Mouse (Mus musculus) small intestine, adult 2 months (tissue): ENCODE measurements around the gene Hist2h3c2. TPM values are rescaled to one million over a fixed set of nuclear protein-coding genes. Genes with fewer than 3 reads are reported as not detected.
A peak's percentile ranks its signal among the peaks of the same experiment; 100 is the strongest.
"Not testable (repeated sequence)": the region's sequence is repeated elsewhere in the genome, so short reads cannot be mapped to it uniquely, and the experiment has no call there.

Experiments used
- H3K27ac ChIP-seq: fragments of 200-500 bp; 2 replicates; pipeline ENCODE4 v1.5.1; 2012; ENCODE audit warnings: low read depth, low read length, control low read depth, inconsistent platforms; ENCODE audit not compliant: insufficient read depth
- H3K27me3 ChIP-seq: fragments of 200-500 bp; 2 replicates; pipeline ENCODE4 v1.6.1; 2012; ENCODE audit warnings: mild to moderate bottlenecking, moderate library complexity, low read length, inconsistent platforms; ENCODE audit not compliant: control insufficient read depth, insufficient read depth
- H3K36me3 ChIP-seq: fragments of 200-500 bp; 2 replicates; pipeline ENCODE4 v1.6.1; 2012; ENCODE audit warnings: mild to moderate bottlenecking, low read length, control low read depth, inconsistent platforms; ENCODE audit not compliant: control insufficient read depth, insufficient read depth
- H3K4me1 ChIP-seq: fragments of 200-500 bp; 2 replicates; pipeline ENCODE4 v1.6.1; 2012; ENCODE audit warnings: low read length, inconsistent platforms, mixed read lengths; ENCODE audit not compliant: control insufficient read depth, insufficient read depth, insufficient read length
- H3K4me3 ChIP-seq: fragments of 200-500 bp; 2 replicates; pipeline ENCODE4 v1.5.1; 2012; ENCODE audit warnings: low read depth, mild to moderate bottlenecking, control low read depth, inconsistent platforms, low read length, moderate library complexity
- CTCF ChIP-seq: fragments of 200-500 bp; IDR thresholded peaks from 2 replicates; pipeline ENCODE4 v1.5.1; 2012; ENCODE audit warnings: low read depth, mild to moderate bottlenecking, control low read depth, inconsistent platforms, low read length, moderate library complexity, mixed read lengths; ENCODE audit not compliant: insufficient replicate concordance, insufficient read length; ENCODE audit errors: extremely low read depth
- POLR2A ChIP-seq: fragments of 200-500 bp; IDR thresholded peaks from 2 replicates; pipeline ENCODE4 v1.6.1; 2012; ENCODE audit warnings: low read depth, mild to moderate bottlenecking, control low read depth, inconsistent platforms, low read length, moderate library complexity
- WGBS: fragments of 180-500 bp; shearing (Covaris S2); methylation state at CpG from one replicate; pipeline ENCODE4 v1.1.7; 2018; 5-methylcytosine and 5-hydroxymethylcytosine counted together
- polyA plus RNA-seq: library from polyadenylated mRNA; depleted of rRNA; stranded (reverse); fragments of >200 nt; gene quantifications from 2 replicates; pipeline ENCODE4 v1.2.3, GENCODE M21; 2012; rRNA removed

Hist2h3c2 gene
- 59.1 and 109 TPM in 2 replicates for polyA plus RNA-seq

GRCm38 (mm10) chr3:96238954-96239793, at the start of gene Hist2h3c2:
Gene Hist2h3c2, minus strand, starts transcription at chr3:96239127.
- not testable (repeated sequence) for H3K36me3 ChIP-seq
- WGBS: under 1% methylated on average over 12 of the region's 68 CpGs

GRCm38 (mm10) chr3:96287334-96287733, 48.4 kb upstream of the Hist2h3c2 start:
- not testable (repeated sequence) for H3K4me3 ChIP-seq, H3K4me1 ChIP-seq, H3K36me3 ChIP-seq, H3K27ac ChIP-seq
- 89% methylated on average over 11 of the region's 11 CpGs for WGBS
- peaks cover 14% of the 10 kb centered on the region for H3K27me3 ChIP-seq
- TF ChIP-seq CTCF: peak; percentile 76; the same call in 1 of the 2 replicates

More at GRCm38 (mm10) chr3:96238954-96239793, at the start of gene Hist2h3c2:
- peak within 1 kb of the TSS; percentile 59 for H3K4me3 ChIP-seq
- H3K27me3 ChIP-seq, H3K4me1 ChIP-seq: not testable (repeated sequence)
- H3K27ac ChIP-seq: peak within 1 kb of the TSS; percentile 85

- Histone ChIP-seq H3K27ac (no peak overlapping the region), H3K4me1 (no peaks in the 10 kb centered on the region), H3K36me3 (no peaks in the 10 kb centered on the region), H3K27me3 (peaks cover 10% of the 10 kb centered on the region), H3K4me3 (no peak overlapping the region)
- TF ChIP-seq POLR2A (no peak), CTCF (no peak)
- WGBS: 14% methylated on average over 4 of the region's 4 CpGs
Observed at GRCm38 (mm10) chr3:96284457-96284856, 45.5 kb upstream of the Hist2h3c2 start.

- Histone ChIP-seq H3K27ac (no peak overlapping the region), H3K4me1 (peaks cover 3% of the 10 kb centered on the region; the same call in 1 of the 2 replicates), H3K27me3 (peaks cover 10% of the 10 kb centered on the region), H3K36me3 (no peaks in the 10 kb centered on the region), H3K4me3 (no peak overlapping the region)
- WGBS: 64% methylated on average over 6 of the region's 6 CpGs
- TF ChIP-seq CTCF: no peak
- TF ChIP-seq POLR2A: no peak
Observed at GRCm38 (mm10) chr3:96280660-96281059, 41.7 kb upstream of the Hist2h3c2 start.

GRCm38 (mm10) chr3:96277800-96278624, 39.1 kb upstream of the Hist2h3c2 start:
- Histone ChIP-seq H3K27ac (peak overlapping the region; percentile 63; the same call in 1 of the 2 replicates), H3K4me1 (peaks cover 3% of the 10 kb centered on the region; the same call in 1 of the 2 replicates), H3K4me3 (peak overlapping the region; percentile 72), H3K27me3 (0 out of 2 replicates have a peak, but pooled peaks cover 2% of the 10 kb centered on the region), H3K36me3 (no peaks in the 10 kb centered on the region)
- 1% methylated on average over 49 of the region's 49 CpGs for WGBS
- TF ChIP-seq POLR2A: no peak
- peak; percentile 82 for TF ChIP-seq CTCF

GRCm38 (mm10) chr3:96277428-96277799, 38.5 kb upstream of the Hist2h3c2 start:
- no peak for TF ChIP-seq CTCF
- no peak for TF ChIP-seq POLR2A

GRCm38 (mm10) chr3:96273591-96274465, 34.9 kb upstream of the Hist2h3c2 start:
- Histone ChIP-seq H3K4me1 (peaks cover 3% of the 10 kb centered on the region; the same call in 1 of the 2 replicates), H3K4me3 (no peak overlapping the region), H3K27ac (0 out of 2 replicates have a peak overlapping the region, but pooled peaks have one; percentile 15), H3K27me3 (0 out of 2 replicates have a peak, but pooled peaks cover 2% of the 10 kb centered on the region), H3K36me3 (no peaks in the 10 kb centered on the region)
- 88% methylated on average over 17 of the region's 17 CpGs for WGBS
- no peak for TF ChIP-seq CTCF
- TF ChIP-seq POLR2A: no peak

More at GRCm38 (mm10) chr3:96277428-96277799, 38.5 kb upstream of the Hist2h3c2 start:
- Histone ChIP-seq H3K4me1 (peaks cover 3% of the 10 kb centered on the region; the same call in 1 of the 2 replicates), H3K36me3 (no peaks in the 10 kb centered on the region), H3K27ac (no peak overlapping the region), H3K4me3 (peak overlapping the region; percentile 72), H3K27me3 (0 out of 2 replicates have a peak, but pooled peaks cover 2% of the 10 kb centered on the region)
- WGBS: 25% methylated on average over 8 of the region's 8 CpGs
